Mouse (Mus musculus) splenic B cell, adult 2 months (primary cell): ENCODE measurements around the gene Sec22c.
A peak's percentile ranks its signal among the peaks of the same experiment; 100 is the strongest.

Experiments
- DNase-seq: peaks from one replicate; pipeline ENCODE4 v3.0.0-alpha.2; 2011; ENCODE audit warnings: low read depth, low spot score
- H3K27me3 ChIP-seq: 2 replicates; pipeline ENCODE4 v1.6.1; 2012; ENCODE audit warnings: mild to moderate bottlenecking, low read length, moderate library complexity, mixed read lengths; ENCODE audit not compliant: control insufficient read depth, poor library complexity, insufficient read depth, severe bottlenecking
- H3K36me3 ChIP-seq: 2 replicates; pipeline ENCODE4 v1.6.1; 2012; ENCODE audit warnings: mild to moderate bottlenecking, low read length, moderate library complexity, mixed read lengths; ENCODE audit not compliant: control insufficient read depth, poor library complexity, insufficient read depth, severe bottlenecking

Sec22c gene

DNA sequence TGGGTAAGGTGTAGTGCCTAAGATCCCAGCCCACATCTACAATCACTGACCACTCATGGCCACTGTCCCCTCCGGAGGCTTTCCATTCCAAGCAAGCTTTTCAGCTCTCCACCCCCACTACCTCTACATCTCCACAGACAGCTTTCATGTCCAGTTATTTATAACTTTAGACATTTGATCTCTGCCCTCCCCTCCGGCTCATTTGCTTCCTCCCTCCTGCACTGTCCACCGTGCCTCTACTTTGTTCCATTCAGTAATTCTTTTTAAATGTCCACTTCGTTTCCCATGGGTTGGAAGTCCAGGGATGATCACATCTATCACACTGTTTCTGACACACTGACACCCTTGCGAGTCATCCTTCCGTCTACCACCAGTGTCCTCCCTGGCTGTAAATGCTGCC lies 2.5 kb upstream of the Sec22c start:
- no peaks in the 10 kb centered on the region for H3K36me3 ChIP-seq
- no peak for DNase-seq
- H3K27me3 ChIP-seq, result no peaks in the 10 kb centered on the region

DNA sequence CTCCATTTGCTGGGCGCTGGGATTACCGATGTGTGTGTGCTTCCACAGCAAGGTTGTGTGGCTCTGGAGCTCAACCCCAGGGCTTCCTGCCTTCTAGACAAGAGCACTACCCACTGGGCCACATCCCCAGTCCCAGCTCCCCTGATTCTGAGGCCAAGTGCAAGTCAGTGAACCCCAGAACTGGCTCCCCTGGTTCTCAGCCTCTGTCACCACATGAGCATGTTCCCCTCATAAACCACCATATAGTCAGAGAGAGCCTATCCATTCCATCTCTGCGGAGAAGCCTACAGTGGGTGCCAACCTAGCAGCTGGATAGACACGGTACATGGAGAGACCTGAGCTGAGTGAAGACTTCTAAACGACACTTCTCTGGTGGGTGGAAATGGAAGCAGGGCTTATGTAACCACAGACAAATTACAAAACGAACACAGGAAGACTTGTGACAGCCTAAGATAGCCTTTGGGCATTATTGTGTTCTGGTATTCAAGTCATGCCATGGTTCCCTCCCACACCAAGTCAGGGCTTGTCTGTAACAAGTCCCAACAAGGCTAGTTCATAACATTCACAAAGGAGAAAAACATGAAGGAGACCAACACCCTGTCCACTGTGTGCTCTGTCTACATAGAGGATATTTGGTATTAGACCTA lies 862 bp upstream of the Sec22c start:
- no peaks in the 10 kb centered on the region for H3K27me3 ChIP-seq
- no peaks in the 10 kb centered on the region for H3K36me3 ChIP-seq
- no peak for DNase-seq

DNA sequence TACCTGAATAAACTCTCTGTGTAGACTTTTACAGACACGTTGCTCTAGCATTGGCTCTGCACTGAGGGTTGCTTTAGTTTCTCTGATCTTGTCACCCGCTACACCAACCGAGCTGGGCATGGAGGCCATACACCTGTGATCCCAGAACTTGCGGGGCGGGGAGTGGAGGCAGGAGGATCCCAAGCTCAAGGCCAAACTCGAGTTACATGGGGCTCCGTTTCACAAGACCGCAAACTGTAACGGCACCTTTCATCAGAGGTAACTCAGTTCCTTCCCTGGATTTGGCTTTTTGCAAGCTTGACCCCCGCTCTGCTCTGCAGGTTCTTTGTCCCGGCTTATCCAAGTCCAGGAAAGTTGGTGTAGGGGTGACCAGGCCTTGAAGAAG lies 1.0 kb downstream of the Sec22c start:
- H3K27me3 ChIP-seq, result no peaks in the 10 kb centered on the region
- DNase-seq, result no peak
- H3K36me3 ChIP-seq, result no peaks in the 10 kb centered on the region

GRCm38 (mm10) chr9:121697150-121698049 lies 7.9 kb downstream of the Sec22c start:
- Histone ChIP-seq H3K27me3 (no peaks in the 10 kb centered on the region), H3K36me3 (no peaks in the 10 kb centered on the region)
- peak; percentile 81 for DNase-seq

DNA sequence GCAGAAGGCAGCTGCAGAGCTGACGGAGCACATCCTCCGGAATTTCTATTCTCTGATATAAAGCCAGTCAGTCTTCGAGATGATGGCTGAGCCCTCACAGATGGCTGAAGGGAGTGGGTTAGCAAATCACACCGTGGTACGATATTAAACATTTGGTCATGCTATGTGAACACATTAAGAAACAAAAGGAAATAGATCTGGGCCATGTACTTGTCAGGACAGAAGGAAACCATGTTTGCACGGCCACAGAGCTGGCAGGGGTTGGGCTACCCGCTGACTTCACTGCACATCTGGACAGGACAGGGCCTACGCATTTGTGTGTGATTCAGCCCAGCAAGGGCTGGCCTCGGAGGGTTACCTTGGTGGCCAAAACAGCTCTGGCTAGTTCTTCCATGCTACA lies 8.7 kb downstream of the Sec22c start:
- Histone ChIP-seq H3K27me3 (no peaks in the 10 kb centered on the region), H3K36me3 (no peaks in the 10 kb centered on the region)
- DNase-seq, result no peak

- no peak for DNase-seq
- no peaks in the 10 kb centered on the region for H3K36me3 ChIP-seq
- H3K27me3 ChIP-seq, result no peaks in the 10 kb centered on the region
Measured at GRCm38 (mm10) chr9:121694736-121695135, 10.6 kb downstream of the Sec22c start.

GRCm38 (mm10) chr9:121690734-121691133 lies 14.6 kb downstream of the Sec22c start:
- no peaks in the 10 kb centered on the region for H3K27me3 ChIP-seq
- H3K36me3 ChIP-seq, result no peaks in the 10 kb centered on the region; the same call in 1 of the 2 replicates
- DNase-seq, result no peak

GRCm38 (mm10) chr9:121690200-121690651 lies 15.1 kb downstream of the Sec22c start:
- H3K36me3 ChIP-seq, result no peaks in the 10 kb centered on the region; the same call in 1 of the 2 replicates
- DNase-seq, result no peak
- no peaks in the 10 kb centered on the region for H3K27me3 ChIP-seq

GRCm38 (mm10) chr9:121684702-121685101 lies 20.6 kb downstream of the Sec22c start:
- no peak for DNase-seq
- no peaks in the 10 kb centered on the region for H3K27me3 ChIP-seq
- no peaks in the 10 kb centered on the region; the same call in 1 of the 2 replicates for H3K36me3 ChIP-seq

- Histone ChIP-seq H3K27me3 (no peaks in the 10 kb centered on the region), H3K36me3 (no peaks in the 10 kb centered on the region; the same call in 1 of the 2 replicates)
- peak; percentile 49 for DNase-seq
Measured at GRCm38 (mm10) chr9:121682037-121682680, 23.1 kb downstream of the Sec22c start.

DNA sequence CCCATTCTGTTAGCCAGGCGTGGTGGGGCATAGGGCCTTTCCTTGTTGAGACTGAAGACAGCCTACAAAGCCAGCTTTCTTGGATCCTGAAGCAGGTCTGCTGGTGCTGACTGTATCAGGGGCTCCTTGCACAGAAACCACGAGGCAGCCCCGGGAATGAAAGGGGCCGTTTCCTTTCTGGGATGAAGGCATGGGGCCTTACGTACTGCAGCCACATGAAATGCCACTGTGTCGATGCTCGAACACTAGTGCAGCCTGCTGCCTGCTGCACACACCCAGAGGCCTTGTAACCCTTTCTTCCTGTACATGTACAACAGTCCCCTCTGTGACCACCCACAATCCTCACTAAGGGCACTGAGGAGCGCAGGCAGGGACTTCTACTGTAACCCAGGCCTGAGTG lies 24.1 kb downstream of the Sec22c start:
- DNase-seq, result no peak
- Histone ChIP-seq H3K27me3 (no peaks in the 10 kb centered on the region), H3K36me3 (no peaks in the 10 kb centered on the region; the same call in 1 of the 2 replicates)

DNA sequence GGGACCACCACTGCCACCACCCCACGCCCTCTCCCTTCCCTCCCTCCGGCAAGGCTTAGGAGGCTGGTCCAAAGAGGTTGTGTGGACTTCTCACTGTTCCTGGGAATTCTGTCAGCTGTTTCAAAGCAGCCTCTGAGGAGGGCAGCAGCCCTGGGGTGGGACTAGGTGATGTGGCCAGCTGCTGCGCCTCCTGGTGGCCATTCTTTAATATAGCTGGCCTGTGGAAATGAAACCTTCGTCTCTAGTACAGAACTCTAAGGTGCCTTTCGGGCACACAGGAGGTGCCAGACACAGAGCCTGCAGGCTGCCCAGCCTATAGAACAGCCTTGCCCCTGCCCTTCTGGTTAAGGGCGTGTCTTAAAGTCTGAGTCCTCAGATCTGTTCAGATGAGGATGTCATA lies 25.7 kb downstream of the Sec22c start:
- DNase-seq, result peak; percentile 83

DNA sequence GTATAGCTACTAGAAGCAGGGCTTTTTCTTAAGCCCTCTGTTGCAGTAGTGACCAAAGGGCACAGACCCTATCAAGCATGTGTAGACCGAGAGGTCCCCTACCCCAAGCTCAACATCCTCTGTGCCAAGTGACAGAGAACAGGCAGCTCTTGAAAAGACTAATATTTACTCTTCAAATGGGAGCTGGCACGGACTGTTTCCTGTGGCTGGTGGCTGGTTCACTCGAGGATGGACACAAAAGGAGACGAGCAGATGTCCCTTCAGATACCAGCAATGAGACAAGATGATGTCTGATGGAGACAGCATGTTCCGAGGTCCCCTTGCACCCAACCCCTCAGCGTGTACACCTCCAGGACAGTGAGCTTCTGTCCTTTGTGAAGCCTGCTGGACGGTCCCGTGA lies 27.8 kb downstream of the Sec22c start:
- DNase-seq, result no peak

More for the DNA sequence above, 25.7 kb downstream of the Sec22c start:
- H3K27me3 ChIP-seq, result no peaks in the 10 kb centered on the region
- H3K36me3 ChIP-seq, result no peaks in the 10 kb centered on the region

DNA sequence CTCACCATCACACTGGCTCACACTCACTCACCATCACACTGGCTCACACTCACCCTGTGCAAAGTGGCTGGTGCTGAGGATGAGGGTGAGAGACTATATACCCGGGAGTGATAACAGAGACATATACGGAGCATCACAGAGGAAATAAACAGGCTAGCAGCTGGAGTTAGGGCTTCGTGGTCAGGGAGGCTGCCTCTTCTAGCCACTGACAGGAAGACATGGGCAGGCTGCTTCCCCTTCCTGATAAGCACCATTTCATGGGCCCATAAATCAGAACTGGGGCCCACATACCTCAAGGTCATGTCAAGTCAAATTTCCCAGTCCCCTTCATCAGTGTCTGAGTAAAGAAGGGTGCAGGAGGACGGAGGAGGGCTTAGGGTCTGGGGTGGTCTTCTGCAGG lies 28.2 kb downstream of the Sec22c start:
- Histone ChIP-seq H3K27me3 (no peaks in the 10 kb centered on the region), H3K36me3 (no peaks in the 10 kb centered on the region)
- peak; percentile 53 for DNase-seq

More for the DNA sequence above, 27.8 kb downstream of the Sec22c start:
- H3K27me3 ChIP-seq, result no peaks in the 10 kb centered on the region
- H3K36me3 ChIP-seq, result no peaks in the 10 kb centered on the region

GRCm38 (mm10) chr9:121675556-121675955 lies 29.7 kb downstream of the Sec22c start:
- no peaks in the 10 kb centered on the region for H3K27me3 ChIP-seq
- H3K36me3 ChIP-seq, result no peaks in the 10 kb centered on the region
- DNase-seq, result peak; percentile 58
